Mouse (Mus musculus) CH12.LX (cell line): ENCODE results near the gene Bace1. TPM values are rescaled to one million over a fixed set of nuclear protein-coding genes. Genes with fewer than 3 reads are reported as not detected.
A peak's percentile ranks its signal among the peaks of the same experiment; 100 is the strongest.

ENCODE experiments used
- DNase-seq: peaks from one replicate; pipeline ENCODE4 v3.0.0-alpha.2; 2013; ENCODE audit errors: extremely low read depth
- H3K27ac ChIP-seq: 2 replicates; pipeline ENCODE4 v1.5.1; 2012; ENCODE audit warnings: low read depth, mild to moderate bottlenecking, control low read depth, moderate library complexity; ENCODE audit not compliant: insufficient read depth
- H3K27me3 ChIP-seq: replicated peaks from 2 replicates; pipeline ENCODE3; 2012; ENCODE audit warnings: inconsistent platforms
- H3K36me3 ChIP-seq, 2 experiments: replicated peaks in 1 of 2; 2 replicates each; pipeline versions ENCODE3 to v1.6.1; 2012; ENCODE audit warnings: inconsistent platforms in 1 of 2, low read length in 1 of 2, mild to moderate bottlenecking in 1 of 2, mixed read lengths in 1 of 2, moderate library complexity in 1 of 2; ENCODE audit not compliant: control insufficient read depth in 1 of 2, insufficient read depth in 1 of 2
- H3K4me1 ChIP-seq, 2 experiments: 2 replicates each; pipeline ENCODE4 v1.6.1; 2012; ENCODE audit warnings: inconsistent platforms in 1 of 2, moderate library complexity in 1 of 2; ENCODE audit not compliant: insufficient read depth in 2 of 2, control insufficient read depth in 1 of 2
- H3K4me2 ChIP-seq: 2 replicates; pipeline ENCODE4 v1.6.1; 2012; ENCODE audit warnings: low read depth, mild to moderate bottlenecking, control low read depth; ENCODE audit not compliant: poor library complexity, insufficient read depth, severe bottlenecking
- H3K4me3 ChIP-seq, 3 experiments: fragments of 150-350 bp in 1 of 3; sonication (generic) in 1 of 3; replicated peaks in 1 of 3; 2 replicates each; pipeline versions ENCODE3 to v1.5.1; 2011 to 2012; ENCODE audit warnings: low read depth in 2 of 3, low read length in 2 of 3, mild to moderate bottlenecking in 2 of 3, moderate library complexity in 2 of 3, control low read depth in 1 of 3, improper control_type of control experiment in 1 of 3, inconsistent platforms in 1 of 3, mixed read lengths in 1 of 3; ENCODE audit not compliant: poor library complexity in 1 of 3
- H3K79me2 ChIP-seq: replicated peaks from 2 replicates; pipeline ENCODE4 v1.6.1; 2012; ENCODE audit warnings: mild to moderate bottlenecking, moderate library complexity; ENCODE audit not compliant: control insufficient read depth, poor library complexity, insufficient read depth, severe bottlenecking; ENCODE audit errors: extremely low read depth
- H3K9ac ChIP-seq: 2 replicates; pipeline ENCODE4 v1.6.1; 2012; ENCODE audit warnings: low read depth, mild to moderate bottlenecking, control low read depth, moderate library complexity; ENCODE audit not compliant: insufficient read depth
- H3K9me3 ChIP-seq: replicated peaks from 2 replicates; pipeline ENCODE3; 2012; ENCODE audit warnings: low read length, inconsistent platforms, mixed read lengths
- BHLHE40 ChIP-seq: IDR thresholded peaks from 2 replicates; pipeline ENCODE4 v1.6.1; 2011; ENCODE audit warnings: mild to moderate bottlenecking, low read depth, low read length, improper control_type of control experiment
- CHD2 ChIP-seq: IDR thresholded peaks from 2 replicates; pipeline ENCODE4 v1.6.1; 2011; ENCODE audit warnings: low read length, improper control_type of control experiment
- ELF1 ChIP-seq: IDR thresholded peaks from 2 replicates; pipeline ENCODE4 v1.6.1; 2014; ENCODE audit warnings: low read depth, mild to moderate bottlenecking, inconsistent platforms, low read length, improper control_type of control experiment
- JUND ChIP-seq: conservative IDR thresholded peaks from 2 replicates; pipeline ENCODE4 v1.6.1; 2011; ENCODE audit warnings: low read depth, low read length, improper control_type of control experiment
- KAT2A ChIP-seq: IDR thresholded peaks from 2 replicates; pipeline ENCODE4 v1.6.1; 2012; ENCODE audit warnings: low read length, improper control_type of control experiment, inconsistent platforms; ENCODE audit not compliant: insufficient replicate concordance
- MAX ChIP-seq: IDR thresholded peaks from 2 replicates; pipeline ENCODE4 v1.6.1; 2011; ENCODE audit warnings: low read length, improper control_type of control experiment
- MAZ ChIP-seq: IDR thresholded peaks from 2 replicates; pipeline ENCODE4 v1.6.1; 2012; ENCODE audit warnings: low read depth, mild to moderate bottlenecking, inconsistent platforms, low read length, improper control_type of control experiment, moderate library complexity
- MEF2A ChIP-seq: IDR thresholded peaks from 2 replicates; pipeline ENCODE4 v1.6.1; 2014; ENCODE audit warnings: low read depth, mild to moderate bottlenecking, inconsistent platforms, low read length, improper control_type of control experiment, borderline replicate concordance
- MXI1 ChIP-seq: IDR thresholded peaks from 2 replicates; pipeline ENCODE4 v1.6.1; 2011; ENCODE audit warnings: mild to moderate bottlenecking, low read depth, low read length, improper control_type of control experiment
- MYC ChIP-seq: IDR thresholded peaks from 2 replicates; pipeline ENCODE4 v1.6.1; 2011; ENCODE audit warnings: low read depth, mild to moderate bottlenecking, improper control_type of control experiment, low read length
- NRF1 ChIP-seq: IDR thresholded peaks from 2 replicates; pipeline ENCODE4 v1.6.1; 2014; ENCODE audit warnings: low read depth, mild to moderate bottlenecking, inconsistent platforms, low read length, improper control_type of control experiment, moderate library complexity
- PAX5 ChIP-seq: IDR thresholded peaks from 2 replicates; pipeline ENCODE4 v1.6.1; 2012; ENCODE audit warnings: low read length, inconsistent platforms, mixed read lengths
- POLR2A ChIP-seq: IDR thresholded peaks from 2 replicates; pipeline ENCODE4 v1.6.1; 2011; ENCODE audit warnings: low read depth, mild to moderate bottlenecking, improper control_type of control experiment, low read length
- POLR2AphosphoS2 ChIP-seq: IDR thresholded peaks from 2 replicates; pipeline ENCODE4 v1.6.1; 2011; ENCODE audit warnings: low read depth, low read length, improper control_type of control experiment
- RAD21 ChIP-seq: IDR thresholded peaks from 2 replicates; pipeline ENCODE4 v1.6.1; 2011; ENCODE audit warnings: low read depth, mild to moderate bottlenecking, low read length, improper control_type of control experiment, moderate library complexity
- RCOR1 ChIP-seq: conservative IDR thresholded peaks from 2 replicates; pipeline ENCODE4 v1.6.1; 2012; ENCODE audit warnings: low read depth, mild to moderate bottlenecking, inconsistent platforms, low read length, improper control_type of control experiment
- SIN3A ChIP-seq: IDR thresholded peaks from 2 replicates; pipeline ENCODE4 v1.6.1; 2012; ENCODE audit warnings: low read length, improper control_type of control experiment, inconsistent platforms
- SMC3 ChIP-seq: IDR thresholded peaks from 2 replicates; pipeline ENCODE4 v1.6.1; 2011; ENCODE audit warnings: low read depth, low read length, improper control_type of control experiment
- TCF12 ChIP-seq: IDR thresholded peaks from 2 replicates; pipeline ENCODE4 v1.6.1; 2014; ENCODE audit warnings: low read depth, mild to moderate bottlenecking, inconsistent platforms, low read length, improper control_type of control experiment
- USF2 ChIP-seq: conservative IDR thresholded peaks from 2 replicates; pipeline ENCODE4 v1.6.1; 2011; ENCODE audit warnings: low read depth, low read length, improper control_type of control experiment
- ZC3H11A ChIP-seq: IDR thresholded peaks from 2 replicates; pipeline ENCODE4 v1.6.1; 2012; ENCODE audit warnings: low read depth, mild to moderate bottlenecking, inconsistent platforms, low read length, improper control_type of control experiment
- ZMIZ1 ChIP-seq: IDR thresholded peaks from 2 replicates; pipeline ENCODE4 v1.6.1; 2012; ENCODE audit warnings: low read depth, mild to moderate bottlenecking, inconsistent platforms, low read length, improper control_type of control experiment
- dilution Hi-C: fragments of 300-500 bp; cut with MboI; formaldehyde crosslinking; loops from 2 replicates; pipeline ENCODE4 v1.14.3; 2020; ENCODE audit warnings: low sequenced_read_pairs; ENCODE audit not compliant: extremely low pct_unique_long_range_greater_than_20kb, extremely low pct_ligation_motif_present
- in situ Hi-C: fragments of 300-500 bp; cut with MboI; formaldehyde crosslinking; loops from 3 replicates; pipeline ENCODE4 v1.14.3; 2019; ENCODE audit warnings: low sequenced_read_pairs, low pct_ligation_motif_present, low pct_unique_long_range_greater_than_20kb, mixed read lengths
- polyA plus RNA-seq: library from polyadenylated mRNA; unstranded; fragments of >175 nt; gene quantifications from 2 replicates; pipeline ENCODE4 v1.2.1, GENCODE M21; 2012; ENCODE audit warnings: low read depth; ENCODE audit not compliant: insufficient read length
- total RNA-seq, 2 experiments: library from RNA; depleted of rRNA; stranded (reverse); fragments of 300-350 nt in 1 of 2; fragments of >200 nt in 1 of 2; gene quantifications; 2 replicates each; pipeline ENCODE4 v1.2.3; 2012 to 2014

Gene Bace1
- total and polyA plus RNA-seq, 3 experiments: 0.30 to 1.5 TPM; not detected in 1

DNA sequence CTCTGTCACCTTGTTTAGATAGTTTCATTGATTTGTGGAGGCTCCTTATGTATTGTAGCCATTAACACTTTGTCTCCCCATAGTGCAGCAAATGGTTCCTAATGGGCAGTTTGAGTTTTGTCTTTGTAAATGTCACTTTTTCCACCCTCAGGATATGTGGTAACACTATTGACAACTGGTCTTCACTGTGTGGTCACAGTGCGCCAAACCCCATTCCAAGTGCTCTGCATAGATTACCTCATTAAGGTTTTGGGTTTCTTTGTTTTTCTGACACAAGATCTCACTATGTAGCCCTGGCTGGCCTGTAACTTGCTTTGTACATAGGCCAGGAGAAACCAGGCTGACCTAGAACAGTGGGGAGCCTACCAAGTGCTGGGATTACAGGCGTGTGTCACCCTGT, 5.5 kb upstream of the Bace1 start:
- no peaks in the 10 kb centered on the region for H3K79me2 ChIP-seq
- H3K4me1 ChIP-seq: peaks cover 0 to 11% of the 10 kb centered on the region in 2 experiments; a peak in 2 of 4 replicates
- H3K27ac ChIP-seq: no peak overlapping the region
- dilution Hi-C loops (no loop called here), in situ Hi-C loops (no loop called here)
- no peak for DNase-seq
- no peak overlapping the region for H3K9ac ChIP-seq
- H3K9me3 ChIP-seq: peaks cover 7% of the 10 kb centered on the region
- no peaks in the 10 kb centered on the region for H3K27me3 ChIP-seq
- no peak overlapping the region for H3K4me2 ChIP-seq
- no peaks in the 10 kb centered on the region for H3K36me3 ChIP-seq
- no peak for TF ChIP-seq NRF1
- no peak for TF ChIP-seq SIN3A
- no peak for TF ChIP-seq RAD21
- TF ChIP-seq MAZ: no peak
- TF ChIP-seq ZMIZ1: no peak
- peak overlapping the region in 1 of 3 experiments; percentile 19 for H3K4me3 ChIP-seq

DNA sequence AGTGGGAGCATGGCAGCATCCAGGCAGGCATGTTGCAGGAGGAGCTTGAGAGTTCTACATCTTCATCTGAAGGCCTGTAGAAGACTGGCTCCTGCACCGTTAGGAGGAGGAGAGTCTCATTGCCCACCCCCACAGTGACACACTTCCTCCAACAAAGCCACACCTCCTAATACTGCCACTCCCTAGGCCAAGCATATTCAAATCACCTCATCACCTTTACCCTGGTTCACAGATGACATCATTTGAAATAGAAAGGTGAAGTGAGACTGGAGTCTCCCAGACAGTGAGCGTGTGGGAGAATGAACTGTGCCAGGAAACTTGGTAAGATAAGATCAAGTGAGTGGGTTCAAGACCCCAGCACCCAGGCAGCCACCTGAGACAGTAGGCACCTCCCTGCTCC, 4.9 kb upstream of the Bace1 start:
- Histone ChIP-seq H3K27me3 (no peaks in the 10 kb centered on the region), H3K27ac (no peak overlapping the region), H3K4me1 (peaks cover 0 to 11% of the 10 kb centered on the region in 2 experiments; a peak in 2 of 4 replicates), H3K36me3 (no peaks in the 10 kb centered on the region), H3K4me2 (no peak overlapping the region), H3K9me3 (peaks cover 7% of the 10 kb centered on the region), H3K79me2 (no peaks in the 10 kb centered on the region), H3K4me3 (no peak overlapping the region), H3K9ac (no peak overlapping the region)
- DNase-seq: peak; percentile 33
- in situ Hi-C loops (no loop called here), dilution Hi-C loops (no loop called here)
- no peak for TF ChIP-seq POLR2AphosphoS2
- TF ChIP-seq USF2: no peak
- no peak for TF ChIP-seq MEF2A
- TF ChIP-seq JUND: no peak
- TF ChIP-seq TCF12: no peak
- TF ChIP-seq SMC3: no peak
- no peak for TF ChIP-seq CHD2
- no peak for TF ChIP-seq MXI1
- no peak for TF ChIP-seq KAT2A
- no peak for TF ChIP-seq ELF1
- no peak for TF ChIP-seq ZC3H11A
- no peak for TF ChIP-seq BHLHE40
- no peak for TF ChIP-seq MYC
- no peak for TF ChIP-seq MAX
- no peak for TF ChIP-seq POLR2A
- TF ChIP-seq RCOR1: no peak
- TF ChIP-seq PAX5: no peak
